Mouse (Mus musculus) T-cell, adult 2 months (primary cell): Measurements from ENCODE around the gene Cxcr4.
"Not testable (repeated sequence)": the region's sequence is repeated elsewhere in the genome, so short reads cannot be mapped to it uniquely, and the experiment has no call there.

ENCODE experiments used
- DNase-seq: peaks from one replicate; pipeline ENCODE4 v3.0.0; 2022; ENCODE audit warnings: low spot score

The Cxcr4 gene

GRCm38 (mm10) chr1:128597209-128597782 lies 5.2 kb upstream of the Cxcr4 start:
- DNase-seq: no peak

- DNase-seq: no peak
Observed at GRCm38 (mm10) chr1:128595528-128595927, 3.4 kb upstream of the Cxcr4 start.

- no peak for DNase-seq
Observed at GRCm38 (mm10) chr1:128595105-128595420, 3.0 kb upstream of the Cxcr4 start.

- DNase-seq: no peak
Observed at GRCm38 (mm10) chr1:128594353-128595104, 2.4 kb upstream of the Cxcr4 start.

- peak; percentile 49 for DNase-seq
Observed at GRCm38 (mm10) chr1:128592961-128593501, 938 bp upstream of the Cxcr4 start.

- DNase-seq: no peak
Observed at GRCm38 (mm10) chr1:128591721-128592210, 327 bp downstream of the Cxcr4 start.

- DNase-seq: peak; percentile 87
Observed at GRCm38 (mm10) chr1:128590816-128591720, 1.0 kb downstream of the Cxcr4 start.

GRCm38 (mm10) chr1:128590011-128590410 lies 2.1 kb downstream of the Cxcr4 start:
- no peak for DNase-seq

- DNase-seq: no peak
Observed at GRCm38 (mm10) chr1:128589488-128589887, 2.6 kb downstream of the Cxcr4 start.

GRCm38 (mm10) chr1:128588337-128588736 lies 3.8 kb downstream of the Cxcr4 start:
- DNase-seq: no peak

GRCm38 (mm10) chr1:128586928-128587780 lies 4.9 kb downstream of the Cxcr4 start:
- DNase-seq: no peak

- DNase-seq: no peak
Observed at GRCm38 (mm10) chr1:128586162-128586927, 5.7 kb downstream of the Cxcr4 start.

- DNase-seq: no peak
Observed at GRCm38 (mm10) chr1:128585396-128586161, 6.5 kb downstream of the Cxcr4 start.

GRCm38 (mm10) chr1:128584716-128585115 lies 7.4 kb downstream of the Cxcr4 start:
- DNase-seq: not testable (repeated sequence)

GRCm38 (mm10) chr1:128583279-128583872 lies 8.7 kb downstream of the Cxcr4 start:
- DNase-seq: no peak

- DNase-seq: no peak
Observed at GRCm38 (mm10) chr1:128580321-128580720, 11.8 kb downstream of the Cxcr4 start.

GRCm38 (mm10) chr1:128578454-128578853 lies 13.6 kb downstream of the Cxcr4 start:
- no peak for DNase-seq

GRCm38 (mm10) chr1:128575096-128575495 lies 17.0 kb downstream of the Cxcr4 start:
- no peak for DNase-seq

GRCm38 (mm10) chr1:128571033-128571432 lies 21.1 kb downstream of the Cxcr4 start:
- DNase-seq: no peak
